Mouse (Mus musculus) stomach, embryonic 14.5 days (tissue): ENCODE data around the gene Gm30737. TPM values are rescaled to one million over a fixed set of nuclear protein-coding genes. Genes with fewer than 3 reads are reported as not detected.
"Not testable (repeated sequence)": the region's sequence is repeated elsewhere in the genome, so short reads cannot be mapped to it uniquely, and the experiment has no call there.

Source experiments
- ATAC-seq: fragments of 200-750 bp; cut with Nextera tagmentation; 2 replicates; pipeline ENCODE4 v1.8.0; 2017; ENCODE audit warnings: low read depth, moderate TSS enrichment; ENCODE audit not compliant: insufficient number of reproducible peaks, insufficient read depth, low FRiP score
- H3K27ac ChIP-seq: fragments of 300-500 bp; sonication (generic); 2 replicates; pipeline ENCODE4 v1.5.1; 2014; ENCODE audit warnings: mild to moderate bottlenecking, low read length, moderate library complexity, mixed read lengths
- H3K27me3 ChIP-seq: fragments of 300-500 bp; sonication (generic); 2 replicates; pipeline ENCODE4 v1.6.1; 2014; ENCODE audit warnings: low read length, control low read depth, mixed read lengths; ENCODE audit not compliant: control insufficient read depth, insufficient read depth
- H3K36me3 ChIP-seq: fragments of 300-500 bp; sonication (generic); 2 replicates; pipeline ENCODE4 v1.6.1; 2014; ENCODE audit warnings: mild to moderate bottlenecking, control low read depth, low read length, moderate library complexity, mixed read lengths; ENCODE audit not compliant: control insufficient read depth, insufficient read depth
- H3K4me1 ChIP-seq: fragments of 300-500 bp; sonication (generic); 2 replicates; pipeline ENCODE4 v1.6.1; 2014; ENCODE audit warnings: low read length, control low read depth, mixed read lengths; ENCODE audit not compliant: control insufficient read depth, insufficient read depth
- H3K4me2 ChIP-seq: fragments of 300-500 bp; sonication (generic); replicated peaks from 2 replicates; pipeline ENCODE4 v1.6.1; 2014; ENCODE audit warnings: low read depth, low read length, control low read depth
- H3K4me3 ChIP-seq: fragments of 300-500 bp; sonication (generic); 2 replicates; pipeline ENCODE4 v1.5.1; 2014; ENCODE audit warnings: low read depth, low read length, control low read depth
- H3K9ac ChIP-seq: fragments of 300-500 bp; sonication (generic); replicated peaks from 2 replicates; pipeline ENCODE4 v1.6.1; 2014; ENCODE audit warnings: low read depth, mild to moderate bottlenecking, control low read depth, low read length, moderate library complexity, mixed read lengths
- H3K9me3 ChIP-seq: fragments of 300-500 bp; sonication (generic); 2 replicates; pipeline ENCODE4 v1.6.1; 2016; ENCODE audit warnings: low read depth, low read length, control low read depth; ENCODE audit not compliant: control insufficient read depth
- WGBS: fragments of 180-500 bp; shearing (Covaris S2); extraction: QIAGEN DNeasy Blood & Tissue Kit; methylation state at CpG from one replicate; pipeline ENCODE4 v1.1.7; 2014; 5-methylcytosine and 5-hydroxymethylcytosine counted together
- polyA plus RNA-seq: library from polyadenylated mRNA; unstranded; fragments of >200 nt; fragmentation: Nextera tagmentation; extraction: Ambion mirVana; gene quantifications from 2 replicates; pipeline ENCODE4 v1.2.1, GENCODE M21; 2014

The Gm30737 gene
- not detected in 2 replicates for polyA plus RNA-seq

DNA sequence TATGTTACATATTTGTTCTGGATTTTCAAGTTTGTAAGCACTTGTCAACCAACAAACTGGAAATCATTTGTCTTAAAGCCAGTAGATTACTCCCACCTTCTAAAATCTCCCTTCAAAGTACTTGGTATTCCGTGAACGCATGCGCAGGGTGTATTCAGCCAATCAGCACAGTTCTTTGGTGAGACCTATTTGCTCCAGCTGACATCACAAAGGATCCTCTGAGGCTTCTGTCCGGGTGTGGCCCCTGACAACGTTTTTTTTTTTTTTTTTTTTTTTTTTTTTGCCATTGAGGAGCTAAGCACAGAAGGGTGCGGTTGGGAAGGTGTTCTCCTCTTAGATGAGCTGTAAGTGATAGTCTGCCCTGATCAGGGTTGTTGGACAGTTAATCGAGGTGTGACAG lies at the start of gene Gm30737:
Gene Gm30737 (plus strand): TSS at position 301 of the 400 bp plus-strand sequence.
- H3K27me3 ChIP-seq, H3K9ac ChIP-seq, H3K4me2 ChIP-seq, H3K4me3 ChIP-seq, ATAC-seq, H3K4me1 ChIP-seq, H3K36me3 ChIP-seq, H3K27ac ChIP-seq, H3K9me3 ChIP-seq: not testable (repeated sequence)
- no CpG with 5 or more reads among the region's 7 CpGs for WGBS
